Mouse (Mus musculus) heart, embryonic 14.5 days (tissue): Measurements from ENCODE around the gene Thnsl2. TPM values are rescaled to one million over a fixed set of nuclear protein-coding genes. Genes with fewer than 3 reads are reported as not detected.

Experiments
- ATAC-seq: fragments of 200-750 bp; cut with Nextera tagmentation; 2 replicates; pipeline ENCODE4 v1.8.0; 2017; ENCODE audit warnings: low read depth, moderate TSS enrichment; ENCODE audit not compliant: insufficient number of reproducible peaks, insufficient read depth, low FRiP score
- H3K27ac ChIP-seq, 2 experiments: fragments of 200-500 bp in 1 of 2; fragments of 300-500 bp in 1 of 2; sonication (generic) in 1 of 2; replicated peaks in 1 of 2; 2 replicates each; pipeline ENCODE4 v1.5.1; 2012 to 2014; ENCODE audit warnings: low read depth in 2 of 2, low read length in 2 of 2, control low read depth in 1 of 2, mild to moderate bottlenecking in 1 of 2, mixed read lengths in 1 of 2; ENCODE audit not compliant: control insufficient read depth in 1 of 2, insufficient read depth in 1 of 2
- H3K27me3 ChIP-seq: fragments of 300-500 bp; sonication (generic); 2 replicates; pipeline ENCODE4 v1.6.1; 2014; ENCODE audit warnings: mild to moderate bottlenecking, low read length, control low read depth; ENCODE audit not compliant: control insufficient read depth, insufficient read depth
- H3K36me3 ChIP-seq: fragments of 300-500 bp; sonication (generic); 2 replicates; pipeline ENCODE4 v1.6.1; 2014; ENCODE audit warnings: mild to moderate bottlenecking, control low read depth, low read length, mixed read lengths; ENCODE audit not compliant: control insufficient read depth, insufficient read depth
- H3K4me1 ChIP-seq, 2 experiments: fragments of 200-500 bp in 1 of 2; fragments of 300-500 bp in 1 of 2; sonication (generic) in 1 of 2; 2 replicates each; pipeline ENCODE4 v1.6.1; 2012 to 2014; ENCODE audit warnings: low read length in 2 of 2, control low read depth in 1 of 2, mixed read lengths in 1 of 2; ENCODE audit not compliant: control insufficient read depth in 2 of 2, insufficient read depth in 2 of 2
- H3K4me2 ChIP-seq: fragments of 300-500 bp; sonication (generic); 2 replicates; pipeline ENCODE4 v1.6.1; 2014; ENCODE audit warnings: mild to moderate bottlenecking, low read length
- H3K4me3 ChIP-seq, 2 experiments: fragments of 200-500 bp in 1 of 2; fragments of 300-500 bp in 1 of 2; sonication (generic) in 1 of 2; 2 replicates each; pipeline ENCODE4 v1.5.1; 2012 to 2014; ENCODE audit warnings: low read length in 2 of 2, mild to moderate bottlenecking in 2 of 2, control low read depth in 1 of 2, low read depth in 1 of 2, moderate library complexity in 1 of 2; ENCODE audit not compliant: control insufficient read depth in 1 of 2, insufficient read depth in 1 of 2
- H3K9ac ChIP-seq: fragments of 300-500 bp; sonication (generic); 2 replicates; pipeline ENCODE4 v1.6.1; 2014; ENCODE audit warnings: mild to moderate bottlenecking, low read length
- H3K9me3 ChIP-seq: fragments of 300-500 bp; sonication (generic); 2 replicates; pipeline ENCODE4 v1.6.1; 2016; ENCODE audit warnings: low read length, control low read depth; ENCODE audit not compliant: control insufficient read depth
- WGBS: fragments of 180-500 bp; shearing (Covaris S2); extraction: QIAGEN DNeasy Blood & Tissue Kit; methylation state at CpG from one replicate; pipeline ENCODE4 v1.1.7; 2014; 5-methylcytosine and 5-hydroxymethylcytosine counted together
- polyA plus RNA-seq: library from polyadenylated mRNA; unstranded; fragments of >200 nt; fragmentation: Nextera tagmentation; extraction: Ambion mirVana; gene quantifications from 2 replicates; pipeline ENCODE4 v1.2.1, GENCODE M21; 2014

The Thnsl2 gene
- polyA plus RNA-seq, 1 experiment from 2014 or later, result 6.0 TPM

DNA sequence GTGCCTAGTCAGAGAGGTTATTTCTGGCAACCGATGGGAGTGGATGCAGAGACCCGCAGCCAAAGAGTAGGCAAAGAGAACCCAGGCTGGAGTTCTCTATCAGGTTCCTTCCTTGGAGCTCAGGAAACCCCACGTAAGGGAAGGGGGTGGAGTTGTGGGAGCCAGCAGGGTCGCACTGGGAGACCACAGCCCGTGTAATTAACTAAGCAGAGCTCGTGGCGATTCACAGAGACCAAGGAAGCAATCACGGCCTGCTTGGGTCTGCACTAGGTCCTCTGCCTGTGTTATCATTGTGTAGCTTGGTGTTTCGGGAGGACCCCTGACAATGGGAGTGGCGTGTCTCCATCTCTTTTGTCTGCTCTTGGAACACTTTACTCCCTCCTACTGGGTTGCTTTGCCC is 6.9 kb upstream of the Thnsl2 start:
- Histone ChIP-seq H3K4me2 (no peak overlapping the region), H3K9ac (no peak overlapping the region), H3K27me3 (no peaks in the 10 kb centered on the region), H3K36me3 (no peaks in the 10 kb centered on the region), H3K4me3 (no peak overlapping the region), H3K9me3 (no peaks in the 10 kb centered on the region), H3K27ac (no peak overlapping the region), H3K4me1 (no peaks in the 10 kb centered on the region)
- ATAC-seq, result no peak
- WGBS, result 33% methylated on average over 10 of the region's 10 CpGs

GRCm38 (mm10) chr6:71149534-71149933 is 5.3 kb upstream of the Thnsl2 start:
- H3K27me3 ChIP-seq, result no peaks in the 10 kb centered on the region
- no peak overlapping the region for H3K27ac ChIP-seq
- H3K36me3 ChIP-seq, result no peaks in the 10 kb centered on the region
- ATAC-seq, result 0 out of 2 replicates have a peak, but pooled peaks have one; percentile 22
- no peak overlapping the region for H3K4me3 ChIP-seq
- no peaks in the 10 kb centered on the region for H3K4me1 ChIP-seq
- WGBS, result 11% methylated on average over 5 of the region's 5 CpGs
- no peak overlapping the region for H3K4me2 ChIP-seq
- no peak overlapping the region for H3K9ac ChIP-seq
- H3K9me3 ChIP-seq, result no peaks in the 10 kb centered on the region

GRCm38 (mm10) chr6:71148336-71148735 is 4.1 kb upstream of the Thnsl2 start:
- 65% methylated on average over 6 of the region's 6 CpGs for WGBS
- no peaks in the 10 kb centered on the region for H3K27me3 ChIP-seq
- H3K4me3 ChIP-seq, result no peak overlapping the region
- no peak overlapping the region for H3K27ac ChIP-seq
- H3K36me3 ChIP-seq, result no peaks in the 10 kb centered on the region
- H3K9ac ChIP-seq, result no peak overlapping the region
- no peak overlapping the region for H3K4me2 ChIP-seq
- no peaks in the 10 kb centered on the region for H3K9me3 ChIP-seq
- peaks cover under 1% of the 10 kb centered on the region in 2 experiments; a peak in 2 of 4 replicates for H3K4me1 ChIP-seq
- ATAC-seq, result no peak

DNA sequence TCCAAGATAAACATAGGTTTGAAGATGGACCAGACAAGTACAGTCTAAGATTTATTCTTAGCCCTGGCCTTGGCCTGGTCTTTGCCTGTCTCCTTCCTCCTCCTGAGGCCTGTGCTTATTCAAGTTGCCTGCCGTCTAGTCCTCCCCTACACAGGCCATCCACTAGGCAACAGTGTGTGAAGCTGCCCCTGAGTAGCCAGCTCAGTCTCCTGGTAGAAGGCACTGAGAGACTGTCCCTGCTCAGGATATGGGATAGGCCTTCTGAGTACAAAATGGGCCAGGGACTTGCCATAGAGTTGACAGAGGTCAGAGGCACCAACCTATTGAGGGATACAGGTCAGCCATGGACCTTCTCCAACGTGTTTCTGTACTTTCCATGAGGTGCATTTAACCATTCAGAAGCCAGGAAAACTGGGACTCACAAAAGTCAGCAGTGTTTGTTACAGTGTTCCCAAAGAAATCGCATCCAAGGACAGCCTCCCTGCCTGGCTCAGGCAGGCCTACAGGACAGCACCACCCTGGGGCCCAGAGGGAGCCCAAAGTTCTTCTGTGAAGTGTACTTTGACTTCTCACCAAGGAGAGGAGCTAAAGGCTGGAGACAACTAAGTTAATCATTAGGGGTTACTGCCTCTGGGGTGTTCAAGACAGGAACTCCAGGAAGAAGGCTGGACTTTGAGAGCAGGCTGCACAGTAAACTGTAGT is 1.2 kb upstream of the Thnsl2 start:
- Histone ChIP-seq H3K36me3 (no peaks in the 10 kb centered on the region), H3K9me3 (no peaks in the 10 kb centered on the region), H3K4me3 (no peak overlapping the region), H3K27me3 (no peaks in the 10 kb centered on the region), H3K4me1 (peaks cover 4 to 6% of the 10 kb centered on the region in 2 experiments; a peak in 3 of 4 replicates), H3K4me2 (no peak overlapping the region), H3K9ac (no peak overlapping the region), H3K27ac (no peak overlapping the region)
- no peak for ATAC-seq
- 65% methylated on average over 3 of the region's 3 CpGs for WGBS

DNA sequence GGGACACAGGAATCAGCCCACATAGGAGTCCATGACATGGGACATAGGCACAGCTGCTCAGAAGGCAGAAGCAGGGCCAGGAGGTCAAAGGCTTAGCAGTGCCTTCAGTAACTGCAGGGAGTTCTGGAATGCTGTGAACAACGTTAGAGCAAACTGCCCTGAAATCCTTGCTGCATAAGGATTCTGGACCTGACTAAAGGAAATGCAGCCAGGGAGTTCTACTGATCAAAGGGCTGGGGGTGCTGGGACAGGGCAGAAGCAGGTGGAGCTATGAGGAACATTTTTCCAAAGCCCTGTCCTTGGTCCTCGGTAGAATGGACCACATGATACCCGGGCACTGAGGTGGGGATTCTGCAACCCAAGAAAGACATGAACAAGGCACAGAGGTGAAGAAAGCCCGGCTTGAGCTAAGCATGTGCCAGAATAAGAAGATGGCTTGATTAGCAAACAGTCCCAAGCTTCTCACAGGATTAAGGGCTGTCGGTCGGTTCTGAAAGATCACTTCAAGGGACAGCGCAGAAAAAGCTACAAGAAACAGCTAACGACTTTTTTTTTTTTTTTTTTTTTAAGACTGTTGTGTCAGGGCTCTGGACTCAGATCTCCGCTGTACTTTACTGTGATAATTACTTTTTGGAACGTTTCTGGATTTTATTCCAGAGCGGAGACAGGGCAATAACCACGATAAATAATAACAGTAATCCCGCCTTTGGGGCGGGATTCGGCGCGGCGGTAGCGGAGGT is 915 bp downstream of the Thnsl2 start:
- H3K4me1 ChIP-seq, result peaks cover 4 to 6% of the 10 kb centered on the region in 2 experiments; a peak in 3 of 4 replicates
- no peaks in the 10 kb centered on the region for H3K27me3 ChIP-seq
- ATAC-seq, result no peak
- H3K9ac ChIP-seq, result peak overlapping the region; percentile 83
- H3K9me3 ChIP-seq, result no peaks in the 10 kb centered on the region
- peak overlapping the region; percentile 64 to 69 for H3K4me3 ChIP-seq
- peak overlapping the region in 1 of 2 experiments; percentile 68; a peak in 2 of 4 replicates for H3K27ac ChIP-seq
- under 1% methylated on average over 19 of the region's 19 CpGs for WGBS
- peak overlapping the region; percentile 92 for H3K4me2 ChIP-seq
- H3K36me3 ChIP-seq, result no peaks in the 10 kb centered on the region

GRCm38 (mm10) chr6:71135031-71135430 is 9.2 kb downstream of the Thnsl2 start:
- Histone ChIP-seq H3K27me3 (no peaks in the 10 kb centered on the region), H3K4me2 (no peak overlapping the region), H3K9ac (no peak overlapping the region), H3K4me1 (no peaks in the 10 kb centered on the region), H3K36me3 (no peaks in the 10 kb centered on the region), H3K9me3 (no peaks in the 10 kb centered on the region), H3K27ac (no peak overlapping the region), H3K4me3 (no peak overlapping the region)
- WGBS, result 76% methylated on average over 3 of the region's 3 CpGs
- no peak for ATAC-seq

DNA sequence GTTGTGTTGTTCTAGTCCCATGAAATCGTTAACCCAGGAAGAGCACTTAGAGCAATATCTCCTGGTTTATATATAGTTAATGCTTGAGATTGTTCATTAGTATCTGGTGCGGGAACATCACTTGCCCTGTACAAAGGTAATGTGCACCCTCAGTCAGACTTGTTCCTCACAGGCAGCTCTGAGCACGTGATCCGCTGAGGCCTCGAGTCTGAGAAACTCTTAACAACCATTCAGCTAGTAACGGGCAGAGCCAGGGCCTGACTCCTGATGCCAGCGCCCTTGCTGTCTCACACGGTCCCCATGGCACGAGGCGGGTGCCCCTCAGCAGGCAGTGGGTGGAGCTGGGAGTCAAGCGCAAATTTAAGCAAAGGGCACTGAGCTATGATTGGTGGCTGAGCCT is 10.7 kb downstream of the Thnsl2 start:
- no peaks in the 10 kb centered on the region for H3K9me3 ChIP-seq
- H3K27ac ChIP-seq, result no peak overlapping the region
- 67% methylated on average over 11 of the region's 11 CpGs for WGBS
- no peak overlapping the region for H3K4me3 ChIP-seq
- no peaks in the 10 kb centered on the region for H3K36me3 ChIP-seq
- H3K4me1 ChIP-seq, result no peaks in the 10 kb centered on the region
- ATAC-seq, result no peak
- H3K9ac ChIP-seq, result no peak overlapping the region
- H3K27me3 ChIP-seq, result no peaks in the 10 kb centered on the region
- H3K4me2 ChIP-seq, result no peak overlapping the region
